Mouse (Mus musculus) liver, adult (tissue): ENCODE results near the gene Runx2.

ENCODE experiments used
- GATA4 ChIP-seq: IDR thresholded peaks from 2 replicates; pipeline ENCODE4 v1.6.1; 2014; ENCODE audit warnings: mild to moderate bottlenecking, low read length; ENCODE audit not compliant: insufficient replicate concordance

Runx2 gene

DNA sequence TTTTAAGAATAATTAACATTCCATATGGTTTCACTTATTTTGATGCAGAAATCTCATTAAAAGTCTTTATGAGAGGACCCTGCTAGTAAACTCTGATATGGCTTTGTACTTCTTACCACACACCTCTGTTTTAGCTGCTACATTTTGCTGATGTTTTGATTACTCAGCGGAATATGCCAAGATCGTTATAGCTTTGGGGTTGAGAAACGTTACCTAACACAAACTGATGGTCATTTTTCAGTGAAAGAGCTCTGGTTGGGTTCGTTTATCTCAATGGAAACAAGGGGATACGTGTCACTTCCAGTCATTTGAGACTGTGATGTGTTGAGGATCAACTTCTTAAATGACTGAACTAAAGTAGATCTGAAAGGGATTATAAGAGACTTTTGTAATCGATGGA is 203.8 kb downstream of the Runx2 start:
- TF ChIP-seq GATA4, result no peak

- no peak for TF ChIP-seq GATA4
Observed at GRCm38 (mm10) chr17:44609897-44610641, 204.5 kb downstream of the Runx2 start.

DNA sequence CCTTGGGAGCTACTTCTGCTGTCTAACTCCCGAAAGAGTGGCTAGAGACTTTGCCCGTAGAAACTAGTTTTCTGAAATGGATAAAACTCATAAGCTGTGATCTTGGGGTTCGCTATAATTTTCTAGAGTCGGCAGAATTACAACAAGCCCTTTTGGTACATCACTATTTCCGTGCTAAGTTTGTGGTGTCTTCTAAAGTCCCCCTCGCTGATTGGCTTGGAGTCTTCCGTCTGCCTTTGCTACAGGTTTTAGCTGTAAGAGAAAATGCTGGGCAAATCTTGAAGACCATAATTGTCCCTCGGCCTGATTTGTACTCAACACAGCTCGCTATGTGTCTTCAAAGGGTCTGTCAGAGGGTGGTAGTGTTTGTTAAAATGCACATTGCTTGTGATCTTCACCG is 205.2 kb downstream of the Runx2 start:
- no peak for TF ChIP-seq GATA4

DNA sequence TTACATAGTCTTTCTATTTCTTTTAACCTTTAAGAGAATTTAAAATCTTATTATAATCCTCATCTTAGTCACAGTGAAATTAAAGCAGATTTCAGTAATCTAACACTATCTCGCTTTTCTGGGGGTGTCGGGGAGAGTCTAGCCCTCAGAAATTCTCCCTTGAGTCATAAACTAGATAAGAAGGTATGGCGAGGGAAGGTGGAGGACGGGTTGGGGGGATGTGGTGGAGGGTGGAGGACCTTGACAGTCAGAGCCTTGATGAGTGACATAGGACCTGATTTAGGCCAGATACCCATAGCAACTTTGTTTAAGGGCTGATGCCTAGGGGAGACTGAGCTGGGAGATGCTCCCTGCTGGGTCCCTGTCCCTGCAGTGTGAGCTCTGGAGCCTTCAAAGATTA is 205.7 kb downstream of the Runx2 start:
- no peak for TF ChIP-seq GATA4

DNA sequence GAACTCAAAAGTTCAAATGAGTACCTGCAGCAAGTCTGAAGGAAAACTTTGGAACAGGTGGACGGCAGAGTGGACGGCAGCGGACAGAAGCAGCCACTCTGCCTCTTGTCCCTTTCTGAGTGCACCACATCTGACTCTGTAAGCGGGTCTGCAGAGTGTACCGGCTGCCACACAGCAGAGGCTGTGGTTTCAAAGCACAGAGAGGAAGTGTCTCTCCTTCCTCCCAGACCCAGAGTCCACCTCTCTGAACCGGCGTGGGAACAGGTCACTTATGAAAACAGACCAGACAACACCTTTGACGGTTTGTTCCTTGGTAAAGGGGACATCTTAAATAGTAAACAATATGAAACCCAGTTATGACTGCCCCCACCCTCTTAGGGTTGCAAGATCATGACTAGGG is 207.2 kb downstream of the Runx2 start:
- TF ChIP-seq GATA4, result no peak

GRCm38 (mm10) chr17:44606245-44606644 is 208.4 kb downstream of the Runx2 start:
- TF ChIP-seq GATA4, result no peak

DNA sequence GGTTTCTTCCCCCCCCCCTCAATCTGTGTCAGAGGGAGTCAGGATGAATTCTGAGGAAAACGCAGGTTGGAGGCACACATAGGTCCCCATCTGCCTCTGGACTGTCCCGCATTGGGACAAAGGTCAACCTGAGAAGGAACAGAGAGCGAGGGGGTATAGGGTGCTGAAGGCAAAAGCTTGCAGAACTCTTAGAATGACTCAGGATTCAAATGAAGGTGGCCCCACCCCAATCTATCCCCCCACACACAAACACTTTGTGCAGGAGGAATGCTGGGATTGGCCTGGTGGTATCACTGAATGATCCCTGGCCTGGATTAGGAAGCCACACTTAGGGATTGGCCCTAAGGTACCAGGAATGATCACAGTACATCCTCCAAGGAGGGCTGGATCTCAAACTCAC is 208.8 kb downstream of the Runx2 start:
- no peak for TF ChIP-seq GATA4

GRCm38 (mm10) chr17:44603170-44603569 is 211.4 kb downstream of the Runx2 start:
- TF ChIP-seq GATA4, result no peak

GRCm38 (mm10) chr17:44601317-44602021 is 213.1 kb downstream of the Runx2 start:
- no peak for TF ChIP-seq GATA4

DNA sequence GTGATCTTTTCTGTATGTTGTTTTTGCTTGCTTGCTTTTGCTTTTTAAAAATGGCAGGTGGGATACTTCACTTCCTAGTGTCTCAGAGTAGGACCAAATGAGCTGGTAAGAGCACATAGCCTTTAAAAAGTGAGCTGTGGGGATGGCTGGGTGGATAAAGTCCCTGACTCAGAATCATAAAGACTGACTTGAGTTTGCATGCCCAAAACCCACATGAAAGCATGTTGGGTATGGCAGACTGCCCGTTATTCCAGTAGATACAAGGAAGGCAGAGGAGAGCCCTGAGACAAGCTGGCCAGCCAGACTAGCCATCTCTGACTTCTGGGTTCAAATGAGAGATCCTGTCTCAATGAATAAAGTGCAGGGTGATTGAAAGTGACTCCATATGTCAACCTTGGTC is 214.7 kb downstream of the Runx2 start:
- no peak for TF ChIP-seq GATA4

- TF ChIP-seq GATA4, result no peak
Observed at GRCm38 (mm10) chr17:44599132-44599531, 215.5 kb downstream of the Runx2 start.

DNA sequence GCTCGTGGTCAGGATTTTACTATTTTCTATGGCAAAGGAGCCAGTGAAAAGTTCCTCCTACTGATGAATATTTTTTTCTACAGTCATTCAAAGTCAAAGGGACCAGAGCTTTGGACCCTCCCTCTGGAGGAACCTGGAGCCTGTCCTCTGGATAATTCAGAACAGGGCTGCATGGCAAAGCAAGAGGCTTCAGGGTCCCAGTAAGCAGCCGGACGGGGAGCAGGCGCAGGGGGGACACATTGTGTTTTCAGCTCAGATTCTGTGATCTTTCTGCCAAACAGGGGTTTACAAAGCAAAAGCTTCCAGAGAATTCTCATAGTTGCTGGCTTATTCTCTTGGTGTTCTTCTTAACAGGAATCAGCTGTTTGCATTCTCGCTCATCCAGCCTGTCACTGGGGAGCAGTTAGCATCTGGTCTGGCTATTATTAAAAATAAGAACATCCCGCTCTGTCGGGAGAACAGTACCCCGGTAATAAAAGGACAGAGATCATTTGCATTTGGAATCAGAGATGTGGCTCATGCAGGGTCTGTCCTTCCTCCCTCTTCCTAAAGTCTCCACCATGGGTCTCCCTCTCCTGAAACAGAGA is 216.6 kb downstream of the Runx2 start:
- no peak for TF ChIP-seq GATA4

DNA sequence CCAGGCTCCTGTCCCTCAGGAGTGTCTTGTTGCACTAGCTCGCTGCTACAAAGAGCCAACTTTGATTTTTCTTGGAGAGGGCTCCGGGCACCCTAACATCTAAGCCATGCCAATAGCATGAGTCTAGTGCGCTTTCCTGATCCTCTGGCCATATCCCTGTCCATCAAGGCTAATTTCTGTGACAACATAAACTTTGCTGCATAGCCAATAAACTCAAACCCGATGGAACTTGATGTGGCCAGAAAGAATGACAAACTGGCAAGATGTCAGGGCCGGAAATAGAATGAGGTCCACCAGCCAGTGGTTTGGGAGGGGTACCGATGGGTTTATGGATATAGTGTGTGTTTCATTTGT is 221.9 kb downstream of the Runx2 start:
- no peak for TF ChIP-seq GATA4

DNA sequence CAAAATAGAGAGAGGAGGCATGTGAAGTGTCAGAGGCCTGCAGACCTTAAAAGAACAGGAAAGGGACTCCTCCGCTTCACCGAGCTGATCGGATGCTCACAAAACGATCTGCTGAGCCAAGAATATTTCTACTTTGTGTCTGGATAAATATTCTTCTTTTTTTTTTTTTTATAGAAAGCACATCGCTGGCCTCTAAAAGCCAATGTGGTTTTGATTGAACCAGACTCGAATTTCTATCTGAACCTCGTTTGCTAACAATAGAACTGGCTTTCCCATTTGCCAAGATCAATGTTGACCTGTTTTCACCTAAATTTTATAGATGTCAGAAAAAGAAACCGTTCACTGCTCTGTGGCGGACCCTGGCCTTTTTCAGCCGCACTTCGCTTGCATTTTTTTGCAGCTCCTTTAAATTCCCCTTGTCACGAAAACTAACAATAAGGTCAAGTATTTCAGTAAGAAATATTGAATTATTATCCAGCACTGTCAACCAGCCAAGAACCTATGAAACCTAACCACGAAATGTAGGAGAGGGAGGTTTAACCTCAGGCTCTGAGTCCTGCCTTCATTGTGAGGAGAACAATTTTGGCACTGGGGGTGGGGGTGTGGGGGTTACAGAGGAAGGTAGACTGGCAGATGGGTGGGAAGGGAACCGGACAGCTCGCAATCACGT is 222.4 kb downstream of the Runx2 start:
- no peak for TF ChIP-seq GATA4

DNA sequence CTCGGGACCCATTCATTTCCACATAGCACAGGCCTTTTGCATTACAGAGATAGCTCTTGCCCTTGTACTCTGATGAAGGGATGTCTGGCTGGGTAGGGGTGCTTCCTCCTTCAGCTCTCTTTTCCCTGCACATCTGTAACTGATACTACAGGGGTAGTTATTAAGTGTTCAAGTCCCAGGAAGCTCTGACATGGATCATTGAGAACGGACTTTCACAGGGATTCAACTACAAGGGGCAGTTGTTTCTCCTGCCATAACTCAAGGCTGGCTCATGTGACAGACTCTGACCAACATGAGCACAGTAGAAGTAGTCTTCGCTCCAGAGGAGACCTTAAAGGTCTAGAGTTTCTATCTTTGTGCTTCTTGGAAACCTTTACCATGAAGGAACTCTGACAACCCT is 226.1 kb downstream of the Runx2 start:
- no peak for TF ChIP-seq GATA4

DNA sequence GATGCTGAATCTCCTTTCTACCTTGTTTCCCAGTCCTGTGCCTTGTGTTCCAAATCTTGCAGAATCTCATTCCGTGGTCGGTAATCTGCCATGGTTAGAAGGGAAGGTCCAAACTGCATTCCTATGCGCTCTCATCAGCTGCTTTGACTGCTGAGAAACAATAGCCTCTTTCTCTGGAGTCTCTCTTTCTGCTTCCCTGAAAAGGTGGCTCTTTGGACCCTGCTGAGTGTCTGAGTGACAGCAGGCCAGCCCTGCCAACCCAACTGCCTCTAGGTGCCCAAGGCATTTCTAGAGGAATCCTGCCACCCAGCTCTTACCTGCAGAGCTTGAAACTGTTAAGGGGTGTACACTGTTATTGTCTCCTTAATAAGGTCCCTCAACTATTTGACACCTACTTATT is 226.6 kb downstream of the Runx2 start:
- no peak for TF ChIP-seq GATA4
